Mouse (Mus musculus) mesoderm, embryonic 11.5 days (tissue): ENCODE data around the gene Pygm.
A peak's percentile ranks its signal among the peaks of the same experiment; 100 is the strongest.

ENCODE experiments used
- DNase-seq: peaks from one replicate; pipeline ENCODE4 v3.0.0-alpha.2; 2012; ENCODE audit warnings: low read depth, low spot score

The Pygm gene

GRCm38 (mm10) chr19:6352107-6352505 is 32.1 kb upstream of the Pygm start:
- DNase-seq: no peak

DNA sequence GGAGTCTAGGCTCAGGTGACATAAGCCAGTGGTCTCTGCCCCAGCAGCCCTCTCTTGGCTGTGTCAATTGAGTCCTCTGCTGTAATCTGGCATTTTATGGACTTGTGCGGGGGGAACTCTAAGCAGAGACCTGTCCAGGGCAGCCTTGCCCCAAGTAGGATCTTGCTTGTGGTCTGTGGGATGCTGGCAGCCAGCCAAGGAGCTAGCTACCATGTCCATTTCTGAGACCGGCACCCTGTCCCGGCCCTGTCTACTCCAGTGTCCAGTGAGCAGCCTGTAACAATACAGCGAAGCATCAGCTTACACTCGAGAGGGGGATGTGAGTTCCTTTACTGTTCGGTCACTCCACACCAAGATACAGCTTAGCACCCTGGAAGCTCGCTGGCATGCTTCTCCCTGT is 30.2 kb upstream of the Pygm start:
- DNase-seq: no peak

DNA sequence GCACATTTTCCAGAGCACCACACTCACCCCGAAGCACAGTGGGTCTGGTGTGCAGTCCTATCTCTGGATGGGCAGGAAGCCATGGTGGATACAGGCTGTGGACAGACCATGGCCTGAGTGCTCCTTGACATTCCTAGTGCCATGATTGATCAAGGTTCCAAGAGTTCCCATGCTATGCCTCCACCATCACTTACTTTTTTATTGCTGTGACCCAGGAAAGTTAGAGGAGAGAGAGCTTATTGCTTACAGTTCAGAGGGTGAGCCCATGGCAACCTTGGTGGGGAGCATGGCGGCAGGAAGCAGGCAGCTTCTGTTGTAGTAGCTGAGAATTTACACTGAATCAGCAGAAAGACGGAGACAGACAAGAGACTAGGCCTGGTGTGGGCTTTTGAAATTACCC is 22.9 kb upstream of the Pygm start:
- no peak for DNase-seq

- no peak for DNase-seq
Observed at GRCm38 (mm10) chr19:6363091-6363410, 21.1 kb upstream of the Pygm start.

GRCm38 (mm10) chr19:6363411-6364240 is 20.6 kb upstream of the Pygm start, which contains the start of gene Sf1:
Gene Sf1 (plus strand): TSS chr19:6363690.
- peak; percentile 100 for DNase-seq

DNA sequence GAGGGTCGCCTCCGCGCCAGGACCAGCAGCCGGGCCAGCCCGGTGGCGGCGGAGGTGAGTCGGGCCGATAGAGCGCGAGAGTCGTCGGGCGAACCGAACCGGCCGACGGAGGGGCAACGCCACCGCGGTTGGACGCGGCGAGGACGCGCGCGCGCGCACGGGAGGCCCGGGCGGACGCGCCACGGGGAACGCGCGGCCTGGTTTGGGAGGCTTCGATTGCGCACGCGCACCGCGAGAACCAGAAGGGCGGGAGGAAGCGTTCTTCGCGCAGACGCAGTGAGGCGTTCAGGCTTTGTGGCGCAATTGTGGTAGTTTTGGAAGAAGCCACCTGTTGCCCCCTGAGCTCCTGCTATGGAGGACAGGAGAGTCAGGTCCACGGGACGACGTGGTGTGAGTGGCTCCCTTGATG is 19.9 kb upstream of the Pygm start:
- DNase-seq: peak; percentile 94

DNA sequence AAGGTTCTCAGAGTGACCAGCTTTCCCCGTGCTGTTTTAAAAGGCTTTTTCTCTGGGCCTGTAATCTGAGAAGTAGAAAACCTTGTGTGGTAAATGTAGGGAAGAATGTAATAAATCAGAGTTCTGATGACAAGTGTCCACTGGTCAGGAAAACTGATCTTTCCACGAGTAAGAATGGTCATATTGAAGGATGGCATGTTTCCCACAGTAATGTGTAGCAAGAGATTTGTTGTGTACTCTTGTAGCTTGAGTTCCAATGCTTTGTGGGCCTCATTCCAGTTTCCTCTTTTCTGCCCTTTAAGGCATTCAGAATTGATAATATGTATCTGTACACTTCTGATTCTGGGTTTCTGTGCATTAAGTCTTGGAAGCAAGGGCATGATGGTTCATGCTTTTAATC is 19.4 kb upstream of the Pygm start:
- DNase-seq: no peak

DNA sequence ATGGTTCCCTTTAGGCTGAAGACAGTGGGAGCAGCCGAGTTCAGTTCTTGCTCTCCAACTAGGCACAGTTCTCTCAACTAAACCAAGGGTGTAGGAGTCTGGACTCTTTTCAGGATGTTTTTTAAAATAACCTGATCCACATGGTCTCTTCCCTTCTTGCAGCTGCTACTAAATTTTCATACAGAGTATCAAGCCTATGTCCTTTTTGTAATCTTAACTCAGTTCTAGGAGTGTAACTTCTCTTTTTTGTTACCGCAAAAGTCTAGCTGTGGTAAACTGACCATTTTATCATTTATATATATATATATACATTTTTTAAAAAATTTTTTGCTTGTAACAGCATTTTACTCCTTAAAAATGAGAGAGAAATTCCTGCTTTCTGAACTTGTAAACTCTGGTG is 14.0 kb upstream of the Pygm start:
- no peak for DNase-seq

- no peak for DNase-seq
Observed at GRCm38 (mm10) chr19:6372433-6372832, 11.8 kb upstream of the Pygm start.

DNA sequence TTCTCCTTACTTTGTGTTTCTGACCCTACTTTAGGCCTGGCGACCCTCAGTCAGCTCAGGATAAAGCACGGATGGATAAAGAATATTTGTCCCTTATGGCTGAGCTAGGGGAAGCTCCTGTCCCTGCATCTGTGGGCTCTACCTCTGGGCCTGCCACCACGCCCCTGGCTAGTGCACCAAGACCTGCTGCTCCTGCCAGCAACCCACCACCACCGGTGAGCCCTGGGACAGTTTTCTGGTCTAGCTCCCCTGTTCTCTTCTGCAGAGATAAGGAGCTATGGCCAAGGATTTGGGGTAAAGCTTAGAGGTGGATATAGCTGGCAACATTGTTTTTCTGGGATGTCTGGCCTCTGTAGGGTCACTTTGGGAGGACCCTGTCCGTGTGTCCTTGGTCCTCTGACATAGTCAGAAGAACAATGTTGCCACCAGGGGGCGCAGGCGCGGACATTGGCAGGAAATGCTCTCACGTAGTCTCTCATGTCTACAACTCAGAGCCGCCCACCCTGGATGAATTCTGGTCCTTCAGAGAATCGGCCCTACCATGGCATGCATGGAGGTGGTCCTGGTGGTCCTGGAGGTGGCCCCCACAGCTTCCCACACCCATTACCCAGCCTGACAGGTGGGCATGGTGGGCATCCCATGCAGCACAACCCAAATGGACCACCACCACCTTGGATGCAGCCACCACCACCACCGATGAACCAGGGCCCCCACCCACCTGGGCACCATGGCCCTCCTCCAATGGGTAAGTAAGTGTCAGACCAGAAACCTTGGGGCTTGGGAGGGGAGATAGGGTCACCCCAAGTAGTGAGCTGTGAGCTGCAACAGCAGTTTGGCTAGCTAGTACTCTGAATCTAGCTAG is 10.4 kb upstream of the Pygm start:
- DNase-seq: peak; percentile 80

DNA sequence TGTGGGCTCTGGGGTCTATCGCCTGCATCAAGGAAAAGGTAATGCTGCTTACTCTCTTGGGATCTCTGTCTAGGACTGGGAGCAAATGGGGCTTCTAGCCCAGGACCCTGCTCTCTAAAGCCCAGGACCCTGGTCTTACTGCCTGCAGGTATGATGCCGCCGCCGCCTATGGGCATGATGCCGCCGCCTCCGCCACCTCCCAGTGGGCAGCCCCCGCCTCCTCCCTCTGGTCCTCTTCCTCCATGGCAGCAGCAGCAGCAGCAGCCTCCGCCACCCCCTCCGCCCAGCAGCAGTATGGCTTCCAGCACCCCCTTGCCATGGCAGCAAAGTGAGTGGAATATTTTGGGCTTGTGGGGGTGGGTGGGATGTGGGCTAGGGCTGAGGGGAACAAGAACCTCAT is 9.6 kb upstream of the Pygm start:
- DNase-seq: no peak

DNA sequence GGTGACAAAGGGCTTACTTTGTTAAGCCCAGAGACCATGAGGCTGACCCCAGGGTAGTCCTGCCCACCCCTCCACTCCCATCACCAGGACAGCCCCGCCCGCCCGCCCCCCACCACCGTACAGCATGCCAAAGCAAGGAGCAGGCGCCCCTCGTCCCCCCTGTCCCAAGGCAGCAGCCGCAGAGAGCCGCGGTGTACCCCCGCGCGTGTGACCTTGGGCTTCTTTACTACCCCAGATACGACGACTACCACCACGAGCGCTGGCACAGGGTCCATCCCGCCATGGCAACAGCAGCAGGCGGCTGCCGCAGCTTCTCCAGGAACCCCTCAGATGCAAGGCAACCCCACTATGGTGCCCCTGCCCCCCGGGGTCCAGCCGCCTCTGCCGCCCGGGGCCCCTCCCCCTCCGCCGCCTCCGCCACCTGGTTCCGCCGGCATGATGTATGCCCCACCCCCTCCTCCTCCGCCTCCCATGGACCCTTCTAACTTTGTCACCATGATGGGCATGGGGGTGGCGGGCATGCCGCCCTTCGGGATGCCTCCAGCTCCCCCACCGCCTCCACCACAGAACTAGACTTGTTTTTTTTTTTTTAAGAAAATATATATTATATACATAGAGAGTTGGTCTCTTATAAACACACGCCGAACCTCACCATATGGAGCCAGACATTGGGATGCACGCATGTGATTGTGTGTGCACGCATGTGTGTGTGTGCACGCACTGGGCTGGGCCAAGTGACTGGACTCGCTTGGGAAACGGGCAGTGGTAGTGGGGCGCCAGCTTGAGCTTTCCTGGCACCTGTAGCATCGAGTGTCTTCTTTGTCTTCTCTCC is 8.6 kb upstream of the Pygm start:
- no peak for DNase-seq

GRCm38 (mm10) chr19:6376255-6376564 is 8.0 kb upstream of the Pygm start:
- DNase-seq: peak; percentile 55

- no peak for DNase-seq
Observed at GRCm38 (mm10) chr19:6376643-6377042, 7.6 kb upstream of the Pygm start.

DNA sequence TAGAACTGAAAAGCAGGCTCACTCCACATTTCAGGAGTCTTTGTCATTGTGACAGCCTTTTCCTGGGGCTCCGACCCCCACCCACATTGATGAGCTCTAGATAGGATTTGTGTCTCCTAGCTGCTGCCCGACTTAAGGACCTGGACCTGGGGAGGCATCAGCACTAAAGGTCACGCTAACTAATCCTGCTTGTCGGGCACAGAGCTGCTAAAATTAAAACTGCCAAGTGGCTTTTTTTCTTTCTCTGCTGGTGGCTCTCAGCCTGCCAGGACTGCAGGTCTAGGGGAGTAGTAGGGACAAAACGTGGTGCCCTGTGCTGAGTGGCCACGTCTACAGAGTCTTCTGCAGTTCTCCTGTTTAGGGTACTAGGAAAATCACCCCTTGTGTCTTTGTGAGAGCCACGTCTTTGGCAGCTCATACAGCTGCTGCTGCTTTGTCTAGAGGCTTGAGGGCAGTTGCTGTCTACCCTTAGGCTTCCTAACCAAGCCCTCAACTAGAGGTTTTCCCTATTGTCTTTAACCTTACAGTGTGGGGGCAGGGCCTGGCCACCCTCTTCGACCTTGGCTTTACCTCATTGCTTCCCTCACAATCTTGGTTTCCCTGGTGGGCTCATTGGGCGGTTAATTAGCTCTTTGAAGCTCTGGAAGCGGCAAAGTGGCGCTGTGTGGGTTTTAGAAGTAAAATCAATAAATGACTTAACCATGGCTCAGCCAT is 6.7 kb upstream of the Pygm start:
- DNase-seq: no peak

DNA sequence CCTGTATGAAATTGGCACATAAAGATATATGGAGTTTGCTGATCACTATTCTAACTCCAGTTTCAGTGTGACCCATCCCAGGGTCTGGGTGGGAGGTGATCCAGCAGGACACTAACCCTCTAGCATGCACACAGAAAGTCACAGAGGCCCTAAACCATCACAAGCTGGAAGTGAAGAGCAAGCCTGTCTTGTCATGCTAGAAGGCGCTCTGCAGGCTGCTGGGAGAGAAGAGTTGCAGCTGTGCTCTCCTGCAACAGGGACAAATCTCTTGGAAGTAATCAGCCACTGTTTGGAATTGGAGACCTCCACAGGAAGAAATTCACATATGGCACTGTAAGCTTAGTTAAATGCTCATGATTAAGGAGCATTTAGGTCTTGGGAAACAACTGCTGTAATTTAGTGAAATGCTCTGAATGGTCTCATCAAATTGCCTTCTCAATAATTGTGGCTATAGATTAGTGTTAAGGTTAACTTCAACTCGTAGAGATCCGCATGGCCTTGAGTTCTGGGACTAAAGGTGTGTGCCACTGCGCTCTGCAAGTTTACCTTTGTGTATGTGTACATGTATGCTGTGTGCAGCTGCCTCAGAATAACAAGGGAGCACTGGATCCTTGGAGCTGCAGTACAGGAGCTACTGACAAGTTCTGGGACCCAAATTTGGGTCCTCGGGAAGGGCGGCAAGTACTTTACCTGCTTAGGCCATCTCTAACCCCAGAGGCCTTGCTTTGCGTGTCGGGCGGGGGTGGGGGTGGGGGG is 3.6 kb upstream of the Pygm start:
- DNase-seq: no peak

DNA sequence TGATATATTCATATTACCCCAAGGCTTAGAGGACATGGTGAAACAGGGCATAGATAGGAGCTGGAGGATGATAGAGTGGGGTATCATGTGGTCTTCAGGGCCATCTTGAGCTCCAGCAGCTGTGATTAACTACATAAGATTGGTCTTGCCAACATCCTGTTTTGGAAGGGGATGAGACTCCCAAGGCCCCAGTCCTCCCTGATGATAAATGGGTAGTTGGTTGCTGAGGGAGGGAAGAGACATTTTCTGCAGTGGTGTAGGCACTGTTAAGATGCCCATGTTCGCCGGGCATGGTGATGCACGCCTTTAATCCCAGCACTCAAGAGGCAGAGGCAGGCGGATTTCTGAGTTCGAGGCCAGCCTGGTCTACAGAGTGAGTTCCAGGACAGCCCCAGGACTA is 3.0 kb upstream of the Pygm start:
- no peak for DNase-seq

GRCm38 (mm10) chr19:6382323-6382924 is 1.8 kb upstream of the Pygm start:
- no peak for DNase-seq

GRCm38 (mm10) chr19:6383470-6383869 is 729 bp upstream of the Pygm start:
- no peak for DNase-seq

DNA sequence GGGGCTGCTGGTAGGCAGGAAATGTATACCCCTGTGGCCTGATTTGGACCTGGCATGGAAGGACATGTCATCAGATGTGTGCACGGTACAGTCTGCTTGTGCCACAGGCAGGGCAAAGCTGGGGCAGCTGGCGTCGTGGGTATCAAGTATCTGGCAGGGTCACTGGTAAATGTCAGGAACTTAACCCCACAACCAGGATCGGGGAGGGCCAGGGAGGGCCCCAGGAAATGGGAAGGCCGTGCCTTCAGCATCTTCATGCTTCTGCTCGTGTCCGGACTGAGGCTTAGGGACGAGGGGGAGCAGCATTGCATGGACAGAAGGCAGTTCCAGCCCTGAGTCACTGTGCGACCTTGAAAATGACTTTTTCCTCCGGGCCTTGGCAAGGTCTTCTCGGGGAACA is 755 bp downstream of the Pygm start:
- no peak for DNase-seq
